Mouse (Mus musculus): Measurements from ENCODE around the gene Fxn. TPM values are rescaled to one million over a fixed set of nuclear protein-coding genes. Genes with fewer than 3 reads are reported as not detected.
"Not testable (repeated sequence)": the region's sequence is repeated elsewhere in the genome, so short reads cannot be mapped to it uniquely, and the experiment has no call there.

Gene Fxn
- polyA plus RNA-seq, 1 experiment from 2014 or later = 64.1 TPM

DNA sequence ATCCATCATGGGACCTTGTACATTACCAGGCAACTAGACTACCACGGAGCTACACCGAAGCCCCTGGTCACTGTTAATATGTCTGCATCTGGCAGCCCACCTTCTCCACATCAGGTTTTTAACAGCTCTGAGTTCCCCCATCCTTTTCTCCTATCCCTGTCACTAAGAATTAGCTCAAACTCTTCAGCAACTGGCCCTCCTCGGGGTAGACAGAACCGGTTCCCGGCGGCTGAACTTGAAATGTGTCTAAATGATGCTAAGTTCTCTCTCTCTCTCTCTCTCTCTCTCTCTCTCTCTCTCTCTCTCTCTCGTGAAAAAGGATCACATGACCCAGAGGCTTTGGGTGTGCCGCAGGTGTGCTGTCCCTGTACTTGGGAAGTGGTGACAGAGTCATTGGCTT is 39.1 kb downstream of the Fxn start:
- ATAC-seq (ENCODE audit: insufficient number of reproducible peaks, insufficient read depth, low FRiP score, low TSS enrichment, low read depth) = no peak
- Histone ChIP-seq H3K9ac (replicated peaks) (no peak overlapping the region), H3K27ac (no peak overlapping the region), H3K4me3 (replicated peaks) (no peak overlapping the region), H3K27me3 (no peaks in the 10 kb centered on the region), H3K4me2 (no peak overlapping the region), H3K9me3 (no peaks in the 10 kb centered on the region), H3K4me1 (replicated peaks) (peaks cover 7% of the 10 kb centered on the region; the same call in 1 of the 2 replicates), H3K36me3 (no peaks in the 10 kb centered on the region)
- WGBS = 81% methylated on average over 8 of the region's 8 CpGs

DNA sequence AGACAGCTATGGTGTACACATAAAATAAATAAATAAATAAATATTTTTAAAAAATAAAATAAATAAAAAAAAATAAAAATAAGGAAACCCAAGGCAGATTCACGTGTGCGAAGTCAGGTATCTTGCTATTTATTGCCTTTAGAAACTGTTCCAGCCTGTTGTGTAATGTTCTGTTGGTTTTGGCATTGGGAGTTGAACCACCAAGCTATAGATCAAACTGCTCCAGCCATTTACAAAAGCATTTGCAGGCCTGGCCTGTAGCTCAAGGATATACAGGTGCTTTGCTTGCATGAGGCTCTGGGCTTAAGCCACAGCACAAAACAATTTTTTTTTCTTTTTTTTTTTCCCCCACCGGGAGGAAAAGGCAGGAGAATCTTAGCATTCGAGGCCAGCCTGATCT is 42.4 kb downstream of the Fxn start:
- Histone ChIP-seq H3K27me3 (no peaks in the 10 kb centered on the region), H3K4me2 (no peak overlapping the region), H3K9me3 (no peaks in the 10 kb centered on the region), H3K27ac (no peak overlapping the region), H3K4me1 (replicated peaks) (peaks cover 7% of the 10 kb centered on the region; the same call in 1 of the 2 replicates), H3K36me3 (no peaks in the 10 kb centered on the region), H3K4me3 (replicated peaks) (no peak overlapping the region), H3K9ac (replicated peaks) (no peak overlapping the region)
- no peak for ATAC-seq (ENCODE audit: insufficient number of reproducible peaks, insufficient read depth, low FRiP score, low TSS enrichment, low read depth)
- WGBS = 77% methylated on average over 4 of the region's 4 CpGs

DNA sequence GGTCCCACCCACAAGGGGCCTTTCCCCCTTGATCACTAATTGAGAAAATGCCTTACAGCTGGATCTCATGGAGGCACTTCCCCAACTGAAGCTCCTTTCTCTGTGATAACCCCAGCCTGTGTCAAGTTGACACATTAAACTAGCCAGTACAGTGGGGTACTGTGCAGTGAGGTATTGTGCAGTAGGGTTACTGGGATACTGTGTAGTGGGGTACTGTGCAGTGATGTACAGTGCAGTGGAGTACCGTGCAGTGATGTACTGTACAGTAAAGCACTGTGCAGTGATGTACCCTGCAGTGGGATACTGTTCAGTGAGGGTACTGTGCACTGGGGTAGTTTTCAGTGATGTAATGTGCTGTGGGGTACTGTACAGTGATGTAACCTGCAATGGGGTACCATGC is 48.0 kb downstream of the Fxn start:
- not testable (repeated sequence) for H3K36me3 ChIP-seq; H3K27ac ChIP-seq; H3K4me3 ChIP-seq (replicated peaks); H3K27me3 ChIP-seq; H3K4me2 ChIP-seq; H3K9ac ChIP-seq (replicated peaks); H3K4me1 ChIP-seq (replicated peaks); H3K9me3 ChIP-seq; ATAC-seq (ENCODE audit: insufficient number of reproducible peaks, insufficient read depth, low FRiP score, low TSS enrichment, low read depth)
- 82% methylated on average over 1 of the region's 1 CpGs for WGBS

DNA sequence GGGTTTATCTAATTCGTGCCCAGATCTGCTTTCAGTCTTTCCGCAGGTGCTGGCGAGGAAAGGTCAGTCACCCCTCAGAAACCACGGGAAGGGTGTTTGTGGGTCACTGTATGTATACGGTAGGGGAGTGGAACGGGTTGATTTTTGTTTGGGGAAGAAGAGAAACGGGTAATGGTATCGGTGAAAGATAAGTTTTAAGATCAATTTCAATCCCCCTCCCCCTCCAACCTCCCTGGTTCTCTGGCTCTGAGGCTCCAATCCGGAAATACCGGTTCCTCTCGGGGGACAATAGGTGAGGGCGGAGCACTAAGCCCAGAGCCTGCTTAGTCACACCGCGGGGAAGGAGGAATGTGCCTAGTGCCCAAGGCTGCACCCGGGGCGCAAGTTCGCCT is 55.1 kb downstream of the Fxn start:
- Histone ChIP-seq H3K9ac (replicated peaks) (no peak overlapping the region), H3K27ac (no peak overlapping the region), H3K36me3 (no peaks in the 10 kb centered on the region), H3K27me3 (peaks cover 50% of the 10 kb centered on the region), H3K4me1 (replicated peaks) (peaks cover 15% of the 10 kb centered on the region), H3K4me3 (replicated peaks) (peak overlapping the region; percentile 48), H3K9me3 (no peaks in the 10 kb centered on the region), H3K4me2 (peak overlapping the region; percentile 86)
- ATAC-seq (ENCODE audit: insufficient number of reproducible peaks, insufficient read depth, low FRiP score, low TSS enrichment, low read depth) = no peak
- under 1% methylated on average over 17 of the region's 17 CpGs for WGBS

DNA sequence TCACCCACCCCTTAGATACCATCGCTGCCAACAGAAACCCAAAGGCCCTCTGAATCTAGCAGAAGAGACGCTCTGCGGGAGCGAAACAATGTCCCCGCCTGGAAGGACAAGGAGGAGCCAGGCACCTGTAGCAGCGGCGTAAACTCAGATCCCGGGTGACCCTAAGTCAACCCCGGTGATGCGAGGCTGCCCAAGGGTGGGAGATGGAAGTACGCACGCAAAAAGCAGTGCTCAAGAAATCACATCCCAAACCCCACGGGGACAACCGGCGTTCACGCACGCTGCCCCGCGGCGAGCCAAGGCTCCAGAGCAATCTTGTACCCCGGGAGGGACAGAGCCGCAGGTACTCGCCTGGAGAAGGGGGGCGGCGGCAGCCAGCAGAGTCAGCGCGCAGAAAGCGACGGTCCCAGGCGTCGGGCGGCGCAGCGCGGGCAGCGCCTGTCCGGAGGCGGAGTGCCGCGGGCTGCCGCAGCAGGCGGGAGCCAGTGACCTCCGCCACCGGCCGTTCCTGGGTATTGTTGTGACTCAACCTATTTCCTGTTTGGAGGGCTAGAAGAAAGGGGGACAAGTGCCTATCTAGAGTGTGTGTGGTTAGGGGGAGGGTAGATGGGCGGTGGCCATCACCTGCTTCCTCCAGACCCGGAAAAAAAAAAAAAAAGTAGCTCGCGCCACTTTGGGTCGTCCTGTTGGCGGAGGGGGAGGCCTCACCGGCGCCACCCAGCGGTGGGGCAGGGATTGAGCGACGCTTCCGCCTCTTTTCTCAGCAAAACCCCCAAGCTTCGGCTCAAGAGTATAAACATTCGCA is 55.7 kb downstream of the Fxn start, which contains the start of gene Tjp2:
TSS of gene Tjp2 (minus strand) at position 531 of the 805 bp plus-strand sequence.
- Histone ChIP-seq H3K27me3 (peaks cover 50% of the 10 kb centered on the region), H3K4me3 (replicated peaks) (peak within 1 kb of the TSS; percentile 48), H3K27ac (0 out of 2 replicates have a peak within 1 kb of the TSS, but pooled peaks have one; percentile 2), H3K4me1 (replicated peaks) (peaks cover 15% of the 10 kb centered on the region), H3K4me2 (peak within 1 kb of the TSS; percentile 86), H3K9ac (replicated peaks) (peak within 1 kb of the TSS; percentile 55), H3K36me3 (no peaks in the 10 kb centered on the region), H3K9me3 (no peaks in the 10 kb centered on the region)
- under 1% methylated on average over 59 of the region's 59 CpGs for WGBS
- no peak for ATAC-seq (ENCODE audit: insufficient number of reproducible peaks, insufficient read depth, low FRiP score, low TSS enrichment, low read depth)

DNA sequence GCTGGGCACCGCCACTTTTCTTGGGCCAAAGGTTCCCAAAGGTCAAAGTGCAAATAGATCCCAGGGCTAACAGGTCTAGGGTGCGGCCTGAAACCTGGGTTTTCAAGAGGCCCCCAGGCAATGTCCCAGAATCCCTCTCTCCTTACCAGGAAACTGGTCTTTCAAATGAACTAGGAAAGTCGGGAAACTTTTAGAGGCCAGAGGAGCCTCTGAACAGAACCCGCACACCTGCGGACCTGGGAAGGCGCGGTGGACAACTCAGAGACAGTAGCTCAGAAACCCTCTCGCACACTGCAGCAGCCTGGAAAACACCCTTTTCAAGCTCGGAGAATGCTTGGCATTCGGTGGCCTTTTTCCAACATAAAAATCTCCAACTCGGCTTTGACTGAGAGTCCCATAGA is 56.6 kb downstream of the Fxn start:
- Histone ChIP-seq H3K4me1 (replicated peaks) (peaks cover 15% of the 10 kb centered on the region), H3K9me3 (no peaks in the 10 kb centered on the region), H3K4me3 (replicated peaks) (peak overlapping the region; percentile 48), H3K9ac (replicated peaks) (no peak overlapping the region), H3K27ac (0 out of 2 replicates have a peak overlapping the region, but pooled peaks have one; percentile 2), H3K27me3 (peaks cover 50% of the 10 kb centered on the region), H3K36me3 (no peaks in the 10 kb centered on the region), H3K4me2 (peak overlapping the region; percentile 86)
- ATAC-seq (ENCODE audit: insufficient number of reproducible peaks, insufficient read depth, low FRiP score, low TSS enrichment, low read depth) = no peak
- WGBS = 15% methylated on average over 11 of the region's 11 CpGs

- H3K9ac ChIP-seq (replicated peaks) = no peak overlapping the region
- WGBS = 73% methylated on average over 4 of the region's 4 CpGs
These were observed 59.0 kb downstream of the Fxn start for GRCm38 (mm10) chr19:24221455-24221854.

DNA sequence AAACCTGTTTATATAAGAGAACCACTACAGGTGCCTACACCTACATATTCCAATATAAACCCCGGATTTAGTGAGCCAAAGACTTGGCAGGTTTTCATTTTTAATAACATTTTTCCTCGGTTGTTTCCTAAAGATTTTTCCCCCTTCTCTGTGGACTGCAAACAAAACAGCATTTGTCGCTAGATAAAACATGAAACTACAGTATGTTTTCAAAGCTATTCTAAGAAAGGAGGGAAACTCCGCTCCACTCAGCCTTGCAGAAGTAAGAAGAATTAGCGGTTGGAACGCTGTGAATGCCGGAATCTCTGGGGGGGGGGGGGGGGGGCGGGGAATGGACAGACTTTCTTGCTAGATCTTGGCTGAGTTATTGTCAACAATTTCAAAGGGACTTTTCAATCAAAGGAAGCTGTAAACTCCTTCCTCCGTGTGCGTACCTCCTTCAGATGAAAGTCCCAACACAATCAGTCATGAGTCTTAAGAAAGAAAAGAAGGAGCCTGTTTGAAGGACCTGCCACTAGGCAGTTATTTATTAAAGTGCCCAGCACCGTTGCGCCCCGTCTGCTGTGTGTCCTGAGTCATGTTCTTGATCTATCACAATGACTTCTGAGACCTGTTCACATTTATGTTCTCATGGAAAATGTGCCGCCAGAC is 59.5 kb downstream of the Fxn start:
- ATAC-seq (ENCODE audit: insufficient number of reproducible peaks, insufficient read depth, low FRiP score, low TSS enrichment, low read depth) = no peak
- no peak overlapping the region for H3K4me2 ChIP-seq
- H3K9ac ChIP-seq (replicated peaks) = no peak overlapping the region
- no peak overlapping the region for H3K4me3 ChIP-seq (replicated peaks)
- WGBS = 26% methylated on average over 14 of the region's 14 CpGs
- H3K36me3 ChIP-seq = no peaks in the 10 kb centered on the region
- no peak overlapping the region for H3K27ac ChIP-seq
- H3K27me3 ChIP-seq = peaks cover 39% of the 10 kb centered on the region
- H3K9me3 ChIP-seq = no peaks in the 10 kb centered on the region
- peaks cover 15% of the 10 kb centered on the region for H3K4me1 ChIP-seq (replicated peaks)

More at GRCm38 (mm10) chr19:24221455-24221854, 59.0 kb downstream of the Fxn start:
- H3K9me3 ChIP-seq = no peaks in the 10 kb centered on the region
- H3K27me3 ChIP-seq = peaks cover 45% of the 10 kb centered on the region
- no peak for ATAC-seq (ENCODE audit: insufficient number of reproducible peaks, insufficient read depth, low FRiP score, low TSS enrichment, low read depth)
- H3K4me2 ChIP-seq = no peak overlapping the region
- no peaks in the 10 kb centered on the region for H3K36me3 ChIP-seq
- H3K4me3 ChIP-seq (replicated peaks) = no peak overlapping the region
- H3K27ac ChIP-seq = no peak overlapping the region
- H3K4me1 ChIP-seq (replicated peaks) = peaks cover 15% of the 10 kb centered on the region

DNA sequence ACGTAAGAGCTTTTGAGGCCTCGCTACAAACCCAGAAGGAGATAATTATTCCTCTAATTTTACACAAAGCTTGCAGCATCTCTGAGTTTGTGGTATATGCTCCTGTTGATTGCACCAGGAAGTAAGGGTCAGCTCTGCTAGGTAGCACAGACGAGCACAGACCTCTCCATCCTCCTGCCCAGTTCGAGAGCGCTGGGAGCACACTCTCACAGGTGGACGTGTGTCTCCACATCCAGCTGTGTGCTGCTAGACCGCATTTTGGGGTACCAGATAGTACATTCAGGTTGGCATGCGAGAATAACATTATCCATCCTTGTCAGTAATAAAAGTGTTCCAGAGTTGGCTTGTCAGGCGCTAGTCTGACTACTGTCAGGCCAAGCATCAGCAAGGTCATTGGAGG is 61.4 kb downstream of the Fxn start:
- Histone ChIP-seq H3K36me3 (no peaks in the 10 kb centered on the region), H3K4me3 (replicated peaks) (no peak overlapping the region), H3K4me1 (replicated peaks) (peaks cover 1% of the 10 kb centered on the region; the same call in 1 of the 2 replicates), H3K9me3 (no peaks in the 10 kb centered on the region), H3K4me2 (no peak overlapping the region), H3K27me3 (peaks cover 21% of the 10 kb centered on the region), H3K9ac (replicated peaks) (no peak overlapping the region), H3K27ac (no peak overlapping the region)
- ATAC-seq (ENCODE audit: insufficient number of reproducible peaks, insufficient read depth, low FRiP score, low TSS enrichment, low read depth) = no peak
- WGBS = 51% methylated on average over 9 of the region's 9 CpGs

GRCm38 (mm10) chr19:24218291-24218690 is 62.1 kb downstream of the Fxn start:
- Histone ChIP-seq H3K9me3 (no peaks in the 10 kb centered on the region), H3K27ac (no peak overlapping the region), H3K36me3 (no peaks in the 10 kb centered on the region), H3K9ac (replicated peaks) (no peak overlapping the region), H3K27me3 (peaks cover 14% of the 10 kb centered on the region), H3K4me3 (replicated peaks) (no peak overlapping the region), H3K4me1 (replicated peaks) (no peaks in the 10 kb centered on the region), H3K4me2 (no peak overlapping the region)
- no peak for ATAC-seq (ENCODE audit: insufficient number of reproducible peaks, insufficient read depth, low FRiP score, low TSS enrichment, low read depth)
- WGBS = 34% methylated on average over 2 of the region's 2 CpGs

DNA sequence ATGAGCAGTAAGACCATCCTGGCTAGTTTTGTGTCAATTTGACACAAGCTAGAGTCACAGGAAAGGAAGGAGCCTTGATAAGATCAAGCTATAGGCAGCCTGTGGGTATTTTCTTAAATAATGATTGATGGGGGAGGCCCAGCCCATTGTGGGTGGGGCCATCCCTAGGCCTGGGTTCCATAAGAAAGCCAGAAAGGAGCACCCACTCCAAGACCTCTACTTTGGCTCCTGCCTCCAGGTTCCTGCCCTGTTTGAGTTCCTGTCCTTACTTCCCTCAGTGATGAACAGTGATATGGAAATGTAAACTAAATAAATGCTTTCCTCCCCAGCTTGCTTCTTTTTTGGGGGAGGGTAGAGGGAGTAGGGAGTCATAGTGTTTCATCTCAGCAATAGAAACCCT is 62.6 kb downstream of the Fxn start:
- H3K4me3 ChIP-seq (replicated peaks) = no peak overlapping the region
- peaks cover 9% of the 10 kb centered on the region for H3K27me3 ChIP-seq
- no peak for ATAC-seq (ENCODE audit: insufficient number of reproducible peaks, insufficient read depth, low FRiP score, low TSS enrichment, low read depth)
- no peaks in the 10 kb centered on the region for H3K9me3 ChIP-seq
- no peak overlapping the region for H3K27ac ChIP-seq
- no peaks in the 10 kb centered on the region for H3K36me3 ChIP-seq
- no peak overlapping the region for H3K9ac ChIP-seq (replicated peaks)
- H3K4me2 ChIP-seq = no peak overlapping the region
- H3K4me1 ChIP-seq (replicated peaks) = no peaks in the 10 kb centered on the region
